Mouse (Mus musculus): ENCODE data around the gene Vezt. TPM values are rescaled to one million over a fixed set of nuclear protein-coding genes. Genes with fewer than 3 reads are reported as not detected.

Gene Vezt
- total RNA-seq, 1 experiment from 2014 or later, result 7.4 TPM

DNA sequence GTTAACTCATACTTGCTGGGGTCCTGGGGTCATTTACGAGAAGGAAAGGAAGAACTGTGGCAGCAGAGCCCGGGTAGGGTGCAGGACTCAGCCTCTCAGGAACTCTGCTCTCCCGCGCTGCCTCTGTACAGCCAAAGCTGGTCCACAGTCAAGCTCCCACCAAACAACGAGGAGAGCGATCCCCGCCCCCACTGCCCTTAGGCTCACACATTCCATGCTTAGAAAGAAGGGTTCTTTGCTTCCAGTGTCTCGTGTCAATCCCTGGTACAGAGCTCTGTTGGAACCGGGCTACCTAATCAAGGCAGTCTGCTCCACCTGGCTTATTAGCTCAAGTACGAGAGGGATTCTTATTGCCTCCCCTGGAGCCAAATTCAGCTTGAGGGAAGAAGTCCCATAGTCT is 128.2 kb downstream of the Vezt start:
- ATAC-seq (replicated peaks in 1 of 2; ENCODE audit: insufficient read depth in 1 of 2, low FRiP score in 2 of 2, low TSS enrichment in 1 of 2, low read depth in 1 of 2, poor library complexity in 2 of 2, severe bottlenecking in 2 of 2), result no peak

DNA sequence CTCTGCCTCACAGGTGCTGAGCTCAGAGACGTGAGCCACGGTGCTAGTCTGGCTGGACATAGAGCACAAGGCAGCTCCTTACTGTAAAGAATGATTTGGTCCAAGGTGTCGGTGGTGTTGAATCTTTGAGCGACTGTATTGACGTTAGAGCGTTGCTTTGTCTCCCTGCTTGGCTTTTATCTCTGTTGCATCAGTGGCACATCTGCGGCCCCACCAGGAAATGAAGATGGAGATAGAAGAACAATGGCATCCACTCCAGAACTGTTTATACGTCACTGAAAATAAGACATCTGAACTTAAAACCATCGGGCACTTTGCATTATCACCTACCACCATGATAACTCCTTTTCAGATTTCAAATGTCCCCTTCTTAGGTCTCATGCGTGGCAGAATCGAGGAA is 135.7 kb downstream of the Vezt start:
- no peak for ATAC-seq (replicated peaks in 1 of 2; ENCODE audit: insufficient read depth in 1 of 2, low FRiP score in 2 of 2, low TSS enrichment in 1 of 2, low read depth in 1 of 2, poor library complexity in 2 of 2, severe bottlenecking in 2 of 2)

DNA sequence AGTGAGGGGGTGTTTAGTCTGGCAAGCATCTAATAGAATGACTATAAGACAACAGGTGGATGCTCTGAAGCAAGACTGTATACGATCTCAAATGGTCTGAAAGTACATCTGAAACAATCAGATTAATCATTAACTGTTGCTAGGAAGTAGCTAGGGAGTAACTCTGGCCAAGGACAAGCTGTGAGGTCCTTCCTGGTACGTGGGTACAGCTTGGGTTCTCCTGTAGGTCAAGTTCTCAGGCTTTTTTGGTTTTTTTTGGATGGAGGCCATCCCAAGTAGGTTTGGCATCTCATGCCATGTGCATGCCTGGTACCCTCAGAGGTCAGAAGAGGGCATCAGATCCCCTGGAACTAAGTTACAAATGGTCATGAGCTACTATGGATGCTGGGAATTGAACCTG is 136.3 kb downstream of the Vezt start:
- ATAC-seq (replicated peaks in 1 of 2; ENCODE audit: insufficient read depth in 1 of 2, low FRiP score in 2 of 2, low TSS enrichment in 1 of 2, low read depth in 1 of 2, poor library complexity in 2 of 2, severe bottlenecking in 2 of 2), result no peak

DNA sequence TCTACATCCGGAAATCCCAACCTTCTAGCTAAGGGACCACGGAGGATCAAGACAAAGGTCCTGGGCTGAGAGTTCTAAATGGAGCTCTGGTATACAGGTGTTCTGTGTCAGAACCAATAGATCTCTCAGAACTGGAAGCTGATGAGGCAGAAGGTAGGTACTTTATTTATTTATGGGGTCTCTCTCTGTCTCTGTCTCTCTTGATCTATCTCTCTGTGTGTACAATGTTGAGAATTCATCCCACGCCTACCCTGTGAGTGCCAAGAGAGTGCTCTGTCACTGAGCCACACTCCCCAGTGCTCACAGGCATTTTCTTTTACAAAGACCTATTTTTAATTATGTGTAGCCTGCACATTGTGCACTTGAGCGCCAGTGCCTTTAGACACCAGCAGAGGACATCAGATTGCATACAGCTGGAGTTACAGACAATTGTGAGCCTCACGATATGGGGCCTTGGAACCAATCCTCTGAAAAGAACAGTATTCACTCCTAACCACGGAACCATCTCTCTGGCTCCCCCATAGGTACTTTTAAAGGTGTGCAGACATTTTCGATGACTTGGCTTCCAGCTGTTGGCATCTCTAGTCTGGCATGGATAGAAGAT is 138.5 kb downstream of the Vezt start, which contains the start of gene Metap2:
TSS of gene Metap2 (minus strand) at position 51 of the 604 bp plus-strand sequence.
- no peak for ATAC-seq (replicated peaks in 1 of 2; ENCODE audit: insufficient read depth in 1 of 2, low FRiP score in 2 of 2, low TSS enrichment in 1 of 2, low read depth in 1 of 2, poor library complexity in 2 of 2, severe bottlenecking in 2 of 2)

DNA sequence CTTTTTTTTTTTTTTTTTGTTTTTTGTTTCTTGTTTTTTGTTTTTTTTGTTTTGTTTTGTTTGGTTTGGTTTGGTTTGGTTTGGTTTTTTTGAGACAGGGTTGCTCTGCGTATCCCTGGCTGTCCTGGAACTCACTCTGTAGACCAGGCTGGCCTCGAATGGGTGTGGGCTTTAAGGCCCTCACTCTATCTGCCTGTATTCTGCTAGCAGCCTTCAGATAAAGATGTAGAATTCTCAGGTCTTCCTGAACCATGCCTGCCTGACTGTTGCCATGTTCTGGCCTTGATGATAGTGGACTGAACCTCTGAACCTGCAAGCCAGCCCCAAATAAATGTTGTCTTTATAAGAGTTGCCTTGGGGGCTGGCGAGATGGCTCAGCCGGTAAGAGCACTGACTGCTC is 143.1 kb downstream of the Vezt start:
- ATAC-seq (replicated peaks in 1 of 2; ENCODE audit: insufficient read depth in 1 of 2, low FRiP score in 2 of 2, low TSS enrichment in 1 of 2, low read depth in 1 of 2, poor library complexity in 2 of 2, severe bottlenecking in 2 of 2), result no peak

DNA sequence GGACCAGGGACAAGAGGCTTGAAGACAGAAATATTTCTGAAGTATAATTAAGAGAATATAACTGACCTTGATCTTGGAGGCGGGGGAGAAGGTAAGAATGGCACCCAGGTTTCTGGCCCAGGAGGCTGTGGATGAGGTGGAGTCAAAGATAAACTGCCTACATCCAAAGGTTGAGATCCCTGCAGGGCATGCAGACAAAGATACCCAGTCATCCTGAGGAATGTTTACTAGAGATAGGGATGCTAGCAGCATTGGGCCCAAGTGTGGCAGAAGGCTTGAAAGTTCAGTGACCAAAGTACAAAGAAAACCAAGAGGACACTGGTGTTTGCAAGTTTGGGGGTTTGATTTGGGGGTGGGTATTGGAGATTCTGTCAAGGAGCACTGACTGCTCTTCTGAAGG is 144.6 kb downstream of the Vezt start:
- no peak for ATAC-seq (replicated peaks in 1 of 2; ENCODE audit: insufficient read depth in 1 of 2, low FRiP score in 2 of 2, low TSS enrichment in 1 of 2, low read depth in 1 of 2, poor library complexity in 2 of 2, severe bottlenecking in 2 of 2)

DNA sequence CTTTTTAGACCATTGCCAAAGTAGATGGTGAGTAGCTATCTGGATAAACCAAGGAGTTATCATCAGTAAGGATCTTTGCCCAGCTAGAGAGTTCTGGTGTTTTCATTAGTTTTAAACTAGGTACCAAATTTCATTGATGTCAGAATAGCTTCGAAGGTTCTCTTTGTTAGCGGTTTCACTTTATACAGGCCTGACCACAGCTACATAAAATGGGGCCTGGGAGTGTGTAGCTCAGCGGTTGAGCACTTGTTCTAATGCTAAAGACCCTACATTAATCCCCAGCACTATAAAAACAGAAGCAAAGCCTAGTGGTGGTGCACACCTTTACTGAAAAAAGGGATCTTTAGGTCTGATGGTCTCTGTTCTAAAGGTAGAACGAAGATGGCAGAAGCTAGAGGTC is 145.1 kb downstream of the Vezt start:
- no peak for ATAC-seq (replicated peaks in 1 of 2; ENCODE audit: insufficient read depth in 1 of 2, low FRiP score in 2 of 2, low TSS enrichment in 1 of 2, low read depth in 1 of 2, poor library complexity in 2 of 2, severe bottlenecking in 2 of 2)

DNA sequence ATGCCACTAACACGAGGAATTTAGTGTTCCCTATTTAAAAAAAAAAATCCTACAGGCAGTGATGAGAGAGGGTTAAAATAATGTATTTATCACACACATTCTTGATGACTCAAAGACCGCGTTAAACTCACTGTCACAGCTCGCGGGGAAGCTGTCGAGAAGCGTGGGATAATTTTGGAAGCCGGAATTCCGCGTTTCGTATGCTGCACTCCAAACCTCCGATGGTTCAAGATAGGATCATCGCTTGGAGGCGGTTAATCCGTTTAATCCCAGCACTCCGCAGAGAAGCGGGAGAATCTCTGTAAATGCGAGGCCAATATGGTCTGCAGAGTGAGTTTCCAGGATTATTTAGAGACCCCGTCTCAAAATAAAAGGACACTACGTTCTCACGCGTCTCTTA is 145.6 kb downstream of the Vezt start:
- ATAC-seq (replicated peaks in 1 of 2; ENCODE audit: insufficient read depth in 1 of 2, low FRiP score in 2 of 2, low TSS enrichment in 1 of 2, low read depth in 1 of 2, poor library complexity in 2 of 2, severe bottlenecking in 2 of 2), result peak; percentile 2 to 13; a peak in 1 of 4 replicates

DNA sequence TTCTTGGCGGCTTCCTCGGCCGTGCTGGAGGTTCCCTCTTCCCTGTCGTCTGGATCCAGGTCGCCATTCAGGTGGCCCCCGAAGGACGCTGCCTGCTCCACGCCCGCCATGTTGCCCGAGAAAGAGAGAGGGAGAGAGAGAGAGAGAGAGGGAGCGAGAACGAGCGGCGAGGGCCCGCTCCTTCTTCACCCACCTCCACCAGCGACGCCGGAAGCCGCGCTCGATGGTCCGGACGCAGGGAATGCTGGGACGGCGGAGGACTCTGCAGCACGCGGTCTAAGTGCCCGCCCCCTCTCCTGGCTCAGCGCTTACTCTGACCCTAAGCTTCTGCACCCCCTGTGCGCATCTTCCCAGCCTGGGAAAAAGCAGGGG is 146.1 kb downstream of the Vezt start:
- peak; percentile 96 to 98 for ATAC-seq (replicated peaks in 1 of 2; ENCODE audit: insufficient read depth in 1 of 2, low FRiP score in 2 of 2, low TSS enrichment in 1 of 2, low read depth in 1 of 2, poor library complexity in 2 of 2, severe bottlenecking in 2 of 2)

Other genes starting within 250 kb of the Vezt start
- 0.69 and 1.8 TPM in 2 replicates for gene Usp44, start 204.3 kb downstream of the Vezt start, total RNA-seq (2017)
- 227 and 285 TPM in 2 replicates for gene Metap2, start 138.7 kb downstream of the Vezt start, total RNA-seq (2017)
- 0.65 and 0.75 TPM in 2 replicates for gene Fgd6, start 184 bp upstream of the Vezt start, total RNA-seq (2017)
- 12.5 and 14.4 TPM in 2 replicates for gene Nr2c1, start 112.2 kb upstream of the Vezt start, total RNA-seq (2017)
- 215 and 256 TPM in 2 replicates for gene Ndufa12, start 162.9 kb upstream of the Vezt start, total RNA-seq (2017)